8 mouse cellular contexts compared by ENCODE assay signal in genomic region chr9:56926387-56926786, GRCm38 (mm10). TPM values are rescaled to one million over a fixed set of nuclear protein-coding genes. Genes with fewer than 3 reads are reported as not detected.
DNase-seq lines count a peak whose midpoint lies in the region; ATAC-seq and TF ChIP-seq lines count a peak whose summit lies in the region.

No protein-coding gene starts in this region.

- peak overlapping the region; percentile 79; the same call in 1 of the 2 replicates for H3K9ac ChIP-seq in kidney, postnatal 0 days (ENCODE audit: low read depth, low read length)
- H3K9ac ChIP-seq in forebrain, embryonic 11.5 days (ENCODE audit: low read length): no peak overlapping the region
- H3K9ac ChIP-seq in intestine, embryonic 16.5 days (ENCODE audit: low read depth, low read length): peak overlapping the region; percentile 81; the same call in 1 of the 2 replicates
- H3K9ac ChIP-seq in midbrain, postnatal 0 days (replicated peaks; ENCODE audit: low read length, poor library complexity, severe bottlenecking): no peak overlapping the region

- H3K4me1 ChIP-seq in kidney, postnatal 0 days (replicated peaks; ENCODE audit: insufficient read depth, low read length): peaks cover 42% of the 10 kb centered on the region
- peaks cover 14% of the 10 kb centered on the region; the same call in 1 of the 2 replicates for H3K4me1 ChIP-seq in forebrain, embryonic 11.5 days (replicated peaks; ENCODE audit: control insufficient read depth, insufficient read depth, low read length)
- H3K4me1 ChIP-seq in intestine, embryonic 16.5 days (ENCODE audit: control insufficient read depth, insufficient read depth, low read length): peaks cover 43% of the 10 kb centered on the region
- peaks cover 3% of the 10 kb centered on the region; the same call in 1 of the 2 replicates for H3K4me1 ChIP-seq in midbrain, postnatal 0 days (ENCODE audit: insufficient read depth, low read length)
- 0 out of 2 replicates have a peak, but pooled peaks cover 3% of the 10 kb centered on the region for H3K4me1 ChIP-seq in cerebellum, adult 2 months (ENCODE audit: control insufficient read depth, insufficient read depth, low read length)

- 85% methylated on average over 10 of the region's 10 CpGs for WGBS in kidney, postnatal 0 days
- 81% methylated on average over 10 of the region's 10 CpGs for WGBS in forebrain, embryonic 11.5 days
- 77% methylated on average over 10 of the region's 10 CpGs for WGBS in intestine, embryonic 16.5 days
- 88% methylated on average over 10 of the region's 10 CpGs for WGBS in midbrain, postnatal 0 days
- WGBS in cerebellum, adult 2 months: 73% methylated on average over 10 of the region's 10 CpGs

- peak overlapping the region; percentile 94 for H3K4me2 ChIP-seq in kidney, postnatal 0 days (ENCODE audit: low read length)
- H3K4me2 ChIP-seq in forebrain, embryonic 11.5 days (ENCODE audit: low read depth, low read length, severe bottlenecking): peak overlapping the region; percentile 89
- H3K4me2 ChIP-seq in intestine, embryonic 16.5 days (ENCODE audit: low read depth, low read length): peak overlapping the region; percentile 93
- peak overlapping the region; percentile 98; the same call in 1 of the 2 replicates for H3K4me2 ChIP-seq in midbrain, postnatal 0 days (ENCODE audit: low read depth, low read length, poor library complexity, severe bottlenecking)

- no peak for ATAC-seq in kidney, postnatal 0 days (replicated peaks; ENCODE audit: low FRiP score, low read depth)
- ATAC-seq in forebrain, embryonic 11.5 days (replicated peaks; ENCODE audit: low FRiP score): no peak
- ATAC-seq in intestine, embryonic 16.5 days: no peak
- no peak for ATAC-seq in midbrain, postnatal 0 days (ENCODE audit: low FRiP score)
- ATAC-seq in megakaryocyte progenitor cell, adult 5-6 weeks (replicated peaks; ENCODE audit: poor library complexity): no peak

- no peak for TF ChIP-seq CTCF in kidney, postnatal 0 days (IDR thresholded peaks at IDR 0.05; ENCODE audit: low read depth)
- no peak for TF ChIP-seq CTCF in midbrain, postnatal 0 days (IDR thresholded peaks at IDR 0.05)
- no peak for TF ChIP-seq CTCF in cerebellum, adult 2 months (IDR thresholded peaks at IDR 0.05; ENCODE audit: borderline replicate concordance, insufficient read depth, low read depth, low read length)

- no peaks in the 10 kb centered on the region for H3K27me3 ChIP-seq in kidney, postnatal 0 days (ENCODE audit: insufficient read depth, low read length)
- no peaks in the 10 kb centered on the region; the same call in 1 of the 2 replicates for H3K27me3 ChIP-seq in forebrain, embryonic 11.5 days (ENCODE audit: control insufficient read depth, insufficient read depth, low read length)
- no peaks in the 10 kb centered on the region for H3K27me3 ChIP-seq in intestine, embryonic 16.5 days (replicated peaks; ENCODE audit: control insufficient read depth, insufficient read depth, low read length)
- peaks cover 16% of the 10 kb centered on the region; the same call in 1 of the 2 replicates for H3K27me3 ChIP-seq in midbrain, postnatal 0 days (ENCODE audit: insufficient read depth, low read length)
- no peaks in the 10 kb centered on the region for H3K27me3 ChIP-seq in cerebellum, adult 2 months (ENCODE audit: control insufficient read depth, insufficient read depth, low read length)

- H3K27ac ChIP-seq in kidney, postnatal 0 days: peak overlapping the region; percentile 95; the same call in 1 of the 2 replicates
- no peak overlapping the region for H3K27ac ChIP-seq in forebrain, embryonic 11.5 days (ENCODE audit: low read depth, low read length)
- H3K27ac ChIP-seq in intestine, embryonic 16.5 days (ENCODE audit: low read length): no peak overlapping the region; the same call in 1 of the 2 replicates
- no peak overlapping the region for H3K27ac ChIP-seq in midbrain, postnatal 0 days (ENCODE audit: low read depth, low read length)
- no peak overlapping the region for H3K27ac ChIP-seq in cerebellum, adult 2 months (ENCODE audit: insufficient read depth, low read length)

- H3K9me3 ChIP-seq in kidney, postnatal 0 days (replicated peaks; ENCODE audit: low read length): no peaks in the 10 kb centered on the region
- 0 out of 2 replicates have a peak, but pooled peaks cover 3% of the 10 kb centered on the region for H3K9me3 ChIP-seq in forebrain, embryonic 11.5 days (ENCODE audit: control insufficient read depth, low read length)
- H3K9me3 ChIP-seq in intestine, embryonic 16.5 days (ENCODE audit: control insufficient read depth, low read length): no peaks in the 10 kb centered on the region
- no peaks in the 10 kb centered on the region for H3K9me3 ChIP-seq in midbrain, postnatal 0 days (ENCODE audit: low read length)

- TF ChIP-seq POLR2A in cerebellum, adult 2 months (IDR thresholded peaks at IDR 0.05; ENCODE audit: borderline replicate concordance, insufficient read depth, low read length): no peak

- peaks cover 2% of the 10 kb centered on the region; the same call in 1 of the 2 replicates for H3K36me3 ChIP-seq in kidney, postnatal 0 days (ENCODE audit: insufficient read depth, low read length)
- H3K36me3 ChIP-seq in forebrain, embryonic 11.5 days (ENCODE audit: control insufficient read depth, insufficient read depth, low read length): peaks cover 5% of the 10 kb centered on the region; the same call in 1 of the 2 replicates
- peaks cover 4% of the 10 kb centered on the region; the same call in 1 of the 2 replicates for H3K36me3 ChIP-seq in intestine, embryonic 16.5 days (ENCODE audit: control insufficient read depth, insufficient read depth, low read length)
- H3K36me3 ChIP-seq in midbrain, postnatal 0 days (ENCODE audit: insufficient read depth, low read length): no peaks in the 10 kb centered on the region

- H3K4me3 ChIP-seq in kidney, postnatal 0 days (replicated peaks; ENCODE audit: low read depth, low read length): peak overlapping the region; percentile 59
- peak overlapping the region; percentile 49; the same call in 1 of the 2 replicates for H3K4me3 ChIP-seq in forebrain, embryonic 11.5 days (ENCODE audit: low read depth, low read length)
- H3K4me3 ChIP-seq in intestine, embryonic 16.5 days (ENCODE audit: low read length): peak overlapping the region; percentile 70
- H3K4me3 ChIP-seq in midbrain, postnatal 0 days (ENCODE audit: low read depth, low read length): no peak overlapping the region
- H3K4me3 ChIP-seq in cerebellum, adult 2 months (replicated peaks; ENCODE audit: insufficient read depth, low read depth, low read length): no peak overlapping the region

- no peak for DNase-seq in kidney, postnatal 0 days (ENCODE audit: low spot score)
- no peak for DNase-seq in kidney, adult 8-10 months
- no peak for DNase-seq in forebrain, embryonic 11.5 days (ENCODE audit: low spot score)
- no peak for DNase-seq in midbrain, postnatal 0 days (ENCODE audit: low spot score)
- no peak for DNase-seq in cerebellum, adult 2 months
- no peak for DNase-seq in urinary bladder, postnatal 14 days (ENCODE audit: low spot score)

RNA-seq across cellular contexts. Expression of gene Snx33, which starts 1.8 kb away (rescaled TPM):
- 8.4 and 8.5 TPM in 2 replicates for polyA plus RNA-seq in kidney, postnatal 0 days (2015; fragmentation: Nextera tagmentation; extraction: Ambion mirVana)
- polyA plus RNA-seq in forebrain, embryonic 11.5 days (2014; fragmentation: Nextera tagmentation; extraction: Ambion mirVana): 5.8 and 6.0 TPM in 2 replicates
- polyA plus RNA-seq in intestine, embryonic 16.5 days (2015; fragmentation: Nextera tagmentation; extraction: Ambion mirVana): 4.8 and 5.2 TPM in 2 replicates
- 5.7 and 7.3 TPM in 2 replicates for total RNA-seq in midbrain, postnatal 0 days (2014; rRNA removed)
- polyA plus RNA-seq in midbrain, postnatal 0 days (2015; fragmentation: Nextera tagmentation; extraction: Ambion mirVana): 1.6 and 1.7 TPM in 2 replicates
- polyA plus RNA-seq in cerebellum, adult 2 months (2012; rRNA removed): 8.4 and 10.3 TPM in 2 replicates
- 3.3 TPM in 2 replicates for total RNA-seq in megakaryocyte progenitor cell, adult 5-6 weeks (2015)
- 2.8 TPM in 2 replicates for total RNA-seq in megakaryocyte progenitor cell, adult 5-6 weeks (2017)

RNA-seq across cellular contexts. Expression of gene Imp3, which starts 10.9 kb away (rescaled TPM):
- 112 and 123 TPM in 2 replicates for polyA plus RNA-seq in kidney, postnatal 0 days (2015; fragmentation: Nextera tagmentation; extraction: Ambion mirVana)
- 63.6 and 65.4 TPM in 2 replicates for polyA plus RNA-seq in forebrain, embryonic 11.5 days (2014; fragmentation: Nextera tagmentation; extraction: Ambion mirVana)
- 60.9 and 67.2 TPM in 2 replicates for polyA plus RNA-seq in intestine, embryonic 16.5 days (2015; fragmentation: Nextera tagmentation; extraction: Ambion mirVana)
- total RNA-seq in midbrain, postnatal 0 days (2014; rRNA removed): 131 and 133 TPM in 2 replicates
- polyA plus RNA-seq in midbrain, postnatal 0 days (2015; fragmentation: Nextera tagmentation; extraction: Ambion mirVana): 77.2 and 80.3 TPM in 2 replicates
- 89.3 and 93.8 TPM in 2 replicates for polyA plus RNA-seq in cerebellum, adult 2 months (2012; rRNA removed)
- total RNA-seq in megakaryocyte progenitor cell, adult 5-6 weeks (2015): 138 and 147 TPM in 2 replicates
- total RNA-seq in megakaryocyte progenitor cell, adult 5-6 weeks (2017): 68.5 and 77.3 TPM in 2 replicates

RNA-seq across cellular contexts. Expression of gene Snupn, which starts 24.3 kb away (rescaled TPM):
- 19.3 and 20.6 TPM in 2 replicates for polyA plus RNA-seq in kidney, postnatal 0 days (2015; fragmentation: Nextera tagmentation; extraction: Ambion mirVana)
- polyA plus RNA-seq in forebrain, embryonic 11.5 days (2014; fragmentation: Nextera tagmentation; extraction: Ambion mirVana): 27.8 and 28.4 TPM in 2 replicates
- 12.3 and 12.4 TPM in 2 replicates for polyA plus RNA-seq in intestine, embryonic 16.5 days (2015; fragmentation: Nextera tagmentation; extraction: Ambion mirVana)
- total RNA-seq in midbrain, postnatal 0 days (2014; rRNA removed): 12.7 and 16.9 TPM in 2 replicates
- 20.5 and 21.6 TPM in 2 replicates for polyA plus RNA-seq in midbrain, postnatal 0 days (2015; fragmentation: Nextera tagmentation; extraction: Ambion mirVana)
- 16.3 and 17.6 TPM in 2 replicates for polyA plus RNA-seq in cerebellum, adult 2 months (2012; rRNA removed)
- total RNA-seq in megakaryocyte progenitor cell, adult 5-6 weeks (2015): 10.3 and 12.1 TPM in 2 replicates
- total RNA-seq in megakaryocyte progenitor cell, adult 5-6 weeks (2017): 9.0 and 9.4 TPM in 2 replicates

Comparison
In these comparisons a context has a peak if more than half of its experiments do, and no peak if none do; other contexts are left out.
1. H3K4me3 ChIP-seq: peak in kidney, postnatal 0 days (single experiment), forebrain, embryonic 11.5 days (single experiment) and intestine, embryonic 16.5 days (single experiment); none in midbrain, postnatal 0 days (single experiment) and cerebellum, adult 2 months (single experiment).
2. H3K9ac ChIP-seq: peak in kidney, postnatal 0 days (single experiment) and intestine, embryonic 16.5 days (single experiment); none in forebrain, embryonic 11.5 days (single experiment) and midbrain, postnatal 0 days (single experiment).
3. Peak in every context shown above with its lines, with median percentiles within 50 percentile points of each other: H3K4me2 ChIP-seq.